Mouse (Mus musculus) testis, postnatal 14 days (tissue): ENCODE measurements around the gene Rita1.

Source experiments
- DNase-seq: peaks from one replicate; pipeline ENCODE4 v3.0.0; 2021; ENCODE audit warnings: low spot score

The Rita1 gene

DNA sequence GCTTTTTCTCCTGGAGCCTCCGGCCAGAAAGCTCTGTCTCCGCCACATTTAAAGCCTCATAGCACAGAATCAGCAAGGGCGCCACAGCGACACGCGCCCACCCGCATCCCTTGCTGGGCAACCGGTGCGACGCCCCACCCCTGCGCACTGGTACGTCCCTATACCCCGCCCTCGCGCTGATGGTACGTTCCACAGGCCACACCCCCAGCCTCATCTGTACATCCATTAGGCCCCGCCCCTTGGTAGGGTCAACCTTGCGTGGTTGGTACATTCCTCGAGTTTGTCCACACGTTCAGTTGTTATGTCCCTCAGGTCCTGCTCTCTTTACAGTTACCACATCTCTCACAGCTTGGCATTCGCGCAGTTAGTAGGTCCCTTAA lies at the start of gene Rita1, which contains the start of gene Ddx54:
Gene Rita1, minus strand, starts transcription at position 148 of the 380 bp plus-strand sequence.
Gene Ddx54, plus strand, starts transcription at position 298 of the 380 bp plus-strand sequence.
- peak; percentile 96 for DNase-seq

DNA sequence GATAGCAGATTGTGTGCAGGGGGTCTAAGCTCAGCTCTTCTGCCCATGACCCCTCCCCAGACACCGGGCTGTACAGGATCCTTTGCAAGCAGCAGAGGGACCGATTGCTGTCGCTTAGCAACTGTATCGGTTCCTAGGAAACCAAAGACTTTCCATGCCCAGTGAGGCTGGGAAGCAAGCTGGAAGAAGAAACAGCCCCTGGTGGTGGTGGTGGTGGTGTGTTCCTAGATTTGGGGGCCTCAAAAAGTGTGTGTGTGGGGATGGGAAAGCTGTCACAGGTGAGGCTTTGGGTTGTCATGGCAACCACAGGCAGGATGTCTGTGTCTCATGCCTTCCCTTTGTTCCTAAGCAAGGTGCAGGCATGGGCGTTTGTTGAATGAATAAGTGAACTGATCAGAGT lies 48.4 kb upstream of the Rita1 start:
- no peak for DNase-seq

DNA sequence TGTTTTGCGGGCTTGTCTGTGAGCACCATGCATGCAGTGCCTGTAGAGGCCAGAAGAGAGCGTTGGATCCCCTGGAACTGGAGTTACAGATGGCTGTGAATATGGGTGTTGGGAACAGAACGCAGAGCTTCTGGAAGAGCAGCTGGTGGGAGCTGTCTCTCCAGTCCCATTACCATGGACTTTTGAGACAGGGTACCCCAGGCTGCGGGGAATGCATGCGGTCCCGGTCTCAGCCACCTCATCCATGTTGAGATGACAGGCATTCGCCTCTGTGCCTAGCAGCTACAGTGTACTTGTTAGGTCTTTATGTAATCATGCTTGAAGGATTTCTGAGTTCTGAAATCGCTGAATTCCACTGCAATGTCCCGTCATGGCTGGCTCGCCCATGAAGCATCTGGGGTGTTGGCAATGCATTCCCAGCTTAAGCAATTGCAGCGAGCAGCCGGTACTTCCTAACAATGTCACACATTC lies 43.9 kb upstream of the Rita1 start:
- no peak for DNase-seq

DNA sequence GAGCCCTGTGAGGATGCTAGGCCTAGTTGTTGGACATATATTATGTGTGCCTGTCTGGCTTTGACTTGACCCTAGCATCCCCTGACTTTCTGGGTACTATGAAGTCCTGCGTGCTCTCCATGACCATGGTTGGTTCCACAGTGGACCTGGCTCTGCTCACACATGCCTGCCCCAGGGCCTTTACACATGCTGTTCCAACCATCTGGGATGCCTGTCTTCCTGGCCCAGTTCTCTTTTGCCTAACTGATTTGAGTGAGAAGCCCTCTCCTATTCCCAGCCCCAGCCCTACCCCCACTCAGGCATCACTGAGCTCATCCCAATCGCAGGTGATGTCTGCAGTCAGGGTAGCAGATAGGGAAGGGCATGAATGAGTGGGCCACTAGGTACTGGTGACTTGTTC lies 41.5 kb upstream of the Rita1 start:
- DNase-seq, result no peak

DNA sequence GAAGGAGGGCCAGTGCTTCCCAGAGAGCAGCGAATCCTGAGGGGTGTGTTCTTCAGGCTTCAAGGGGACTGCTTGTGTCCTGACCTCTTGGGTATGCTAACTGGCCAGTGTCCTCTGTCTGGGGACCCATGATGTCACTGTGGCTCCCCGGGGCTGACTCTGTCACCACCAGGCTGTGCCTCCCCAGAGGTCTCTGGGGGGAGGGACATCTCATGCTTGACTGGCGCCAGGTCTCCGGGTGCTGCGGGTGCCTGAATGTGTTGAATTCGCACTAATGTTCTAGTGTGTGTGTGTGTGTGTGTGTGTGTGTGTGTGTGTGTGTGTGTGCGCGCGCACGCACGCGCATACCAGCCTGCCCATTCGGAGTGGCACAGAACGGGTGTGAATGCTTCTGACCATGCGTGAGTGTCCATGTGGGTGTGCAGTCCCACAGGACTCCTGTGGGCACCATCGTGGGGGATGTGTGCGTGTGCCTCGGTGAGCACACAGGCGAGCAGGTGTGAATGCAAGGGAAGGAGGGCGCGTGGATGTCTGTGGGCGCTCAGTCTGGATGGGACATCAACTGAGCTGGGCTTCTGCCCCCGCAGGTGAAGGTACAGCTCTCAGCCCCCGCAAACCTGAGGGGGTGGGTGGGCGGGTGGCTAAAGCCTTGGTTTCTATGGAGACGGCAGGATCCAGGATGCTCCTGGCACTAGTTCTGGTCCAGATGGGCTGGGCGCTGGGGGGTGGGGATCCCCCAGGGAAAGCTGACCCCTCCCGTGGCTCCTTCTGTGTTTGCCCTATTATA lies 40.7 kb upstream of the Rita1 start:
- no peak for DNase-seq

DNA sequence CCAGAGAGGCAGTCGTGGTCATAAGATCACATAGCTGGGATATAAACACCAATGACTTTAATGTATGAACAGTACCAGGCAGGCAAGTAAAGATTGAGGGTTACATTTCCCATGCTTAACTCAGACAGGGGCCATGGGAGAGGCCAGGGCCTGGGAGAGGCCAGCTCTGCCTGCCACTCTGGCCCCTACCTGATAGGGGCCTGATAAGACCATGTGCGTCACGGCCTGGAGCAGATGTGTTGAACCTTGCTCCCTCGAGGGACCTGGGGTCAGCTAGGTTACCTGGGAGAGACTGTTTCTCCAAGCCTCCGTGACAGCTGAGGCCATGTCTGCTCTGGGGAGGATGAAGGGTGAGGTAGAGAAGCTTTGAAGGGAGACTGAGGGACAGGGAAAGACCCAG lies 38.8 kb upstream of the Rita1 start:
- DNase-seq, result no peak

DNA sequence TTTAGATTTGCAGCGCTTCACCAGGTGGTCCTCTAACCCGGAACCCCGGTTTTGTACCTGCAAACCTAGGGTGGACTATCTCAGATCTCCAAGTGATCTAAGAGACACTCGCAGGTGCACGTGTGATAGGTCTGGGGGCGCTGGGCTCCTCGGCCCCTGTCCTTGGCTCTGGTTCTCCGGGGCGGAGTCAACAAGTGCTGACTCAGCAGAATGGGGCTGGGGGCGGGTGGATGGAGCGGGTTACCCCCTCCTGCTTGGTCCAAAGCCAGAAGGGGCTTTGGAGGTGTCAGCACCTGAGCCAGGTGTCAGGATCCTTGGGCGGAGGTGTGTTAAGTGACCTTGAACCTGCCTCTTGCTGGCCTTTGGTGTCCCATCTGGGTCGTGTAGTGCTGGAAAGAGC lies 37.5 kb upstream of the Rita1 start:
- no peak for DNase-seq

DNA sequence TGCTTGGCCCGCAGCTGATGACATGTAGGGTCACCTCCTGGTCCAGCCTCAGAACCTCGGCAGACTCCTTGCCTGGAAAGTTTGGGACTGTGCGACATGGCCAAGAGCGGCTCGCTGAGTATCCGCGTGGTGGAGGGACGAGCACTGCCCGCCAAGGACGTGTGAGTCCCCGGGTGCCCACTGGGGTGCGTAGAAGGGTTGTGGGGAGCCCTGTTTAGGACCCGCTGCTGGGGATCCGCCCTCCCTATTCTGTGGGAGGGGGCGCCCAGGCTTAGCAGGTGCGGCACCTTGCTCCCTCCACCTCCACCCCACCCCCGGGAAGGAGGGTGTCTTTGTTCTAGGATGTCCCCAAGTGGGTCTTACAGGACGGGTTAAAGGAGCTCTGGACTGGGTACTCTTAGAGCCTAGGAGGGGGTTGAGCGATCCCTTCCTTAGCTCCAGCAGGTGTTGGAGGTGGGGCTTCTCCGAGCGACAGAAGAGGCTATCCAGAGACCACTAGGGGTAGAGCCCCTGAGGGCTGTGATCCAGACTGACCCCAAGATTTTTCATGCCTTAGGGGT lies 37.1 kb upstream of the Rita1 start:
- no peak for DNase-seq

DNA sequence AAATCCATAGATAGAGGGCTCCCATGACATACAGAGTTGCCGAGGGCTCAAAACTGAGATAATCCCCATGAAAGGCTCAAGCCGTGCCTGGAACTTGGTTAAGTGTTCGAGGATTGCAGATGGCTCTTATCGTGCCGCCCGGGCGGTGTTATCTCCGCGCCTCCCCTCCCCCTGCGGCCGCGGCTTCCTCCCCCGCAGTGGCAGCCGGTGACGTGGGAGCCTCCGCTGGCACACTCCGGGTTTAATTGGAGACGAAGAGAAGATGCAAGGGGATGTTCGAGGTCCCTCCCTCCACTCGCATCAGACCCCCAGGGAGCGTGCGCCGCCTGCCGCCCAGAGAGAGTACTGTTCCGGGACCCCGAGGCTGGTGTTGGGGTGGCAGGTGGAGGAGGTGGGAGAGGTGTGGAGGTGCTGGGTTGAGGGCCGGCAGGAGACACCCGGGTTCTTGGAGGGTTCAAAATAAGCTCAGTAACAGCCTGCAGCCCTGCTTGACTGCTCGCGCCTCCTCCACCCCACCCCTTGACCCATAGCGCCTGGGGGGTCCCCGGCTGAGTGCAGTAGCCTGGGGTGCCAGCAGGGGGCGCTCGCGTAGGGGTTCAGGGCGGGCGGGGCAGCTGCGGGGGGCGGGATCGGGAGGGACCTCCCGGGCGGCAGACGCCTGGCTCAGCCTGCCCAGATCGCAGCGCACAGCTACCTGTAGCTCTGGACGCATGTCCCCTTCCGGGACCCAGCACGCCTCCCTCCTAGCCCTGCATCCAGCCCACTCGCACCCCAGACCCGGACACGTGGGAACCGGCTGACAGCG lies 36.4 kb upstream of the Rita1 start, which contains the start of gene Rasal1:
Gene Rasal1, plus strand, starts transcription at position 244 of the 805 bp plus-strand sequence.
- DNase-seq, result peak; percentile 74

DNA sequence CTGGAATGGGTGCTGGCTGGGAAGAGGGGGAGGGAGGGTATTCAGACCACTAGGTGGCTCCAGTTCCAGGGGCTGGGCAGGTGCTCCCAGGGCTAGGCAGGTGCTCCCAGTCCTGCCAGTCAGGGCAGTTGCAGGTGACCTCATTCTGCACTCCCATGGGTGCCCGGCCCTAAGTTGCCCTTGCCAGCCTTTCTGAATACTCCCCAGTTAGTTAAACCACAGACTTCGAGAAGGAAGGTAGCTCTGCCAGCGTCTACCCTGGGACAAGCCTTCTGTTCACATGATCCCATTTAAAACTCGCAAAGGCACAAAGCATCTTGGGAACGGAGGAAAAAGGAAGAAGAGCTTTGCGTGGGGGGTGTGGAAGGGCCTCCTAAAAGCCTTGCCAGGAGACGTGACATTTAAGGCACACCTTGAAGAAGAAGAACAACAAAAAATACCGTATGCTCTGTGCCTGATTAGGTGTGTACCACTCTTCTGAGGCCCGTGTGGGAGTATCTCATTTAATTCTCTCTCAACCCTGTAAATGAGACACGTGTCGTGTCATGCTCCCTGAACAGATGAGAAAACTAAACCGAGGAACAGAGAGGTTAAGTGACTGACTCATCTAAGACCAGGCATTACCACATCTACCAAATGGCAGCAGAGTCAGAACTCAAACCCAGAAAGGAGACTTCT lies 35.6 kb upstream of the Rita1 start:
- no peak for DNase-seq

DNA sequence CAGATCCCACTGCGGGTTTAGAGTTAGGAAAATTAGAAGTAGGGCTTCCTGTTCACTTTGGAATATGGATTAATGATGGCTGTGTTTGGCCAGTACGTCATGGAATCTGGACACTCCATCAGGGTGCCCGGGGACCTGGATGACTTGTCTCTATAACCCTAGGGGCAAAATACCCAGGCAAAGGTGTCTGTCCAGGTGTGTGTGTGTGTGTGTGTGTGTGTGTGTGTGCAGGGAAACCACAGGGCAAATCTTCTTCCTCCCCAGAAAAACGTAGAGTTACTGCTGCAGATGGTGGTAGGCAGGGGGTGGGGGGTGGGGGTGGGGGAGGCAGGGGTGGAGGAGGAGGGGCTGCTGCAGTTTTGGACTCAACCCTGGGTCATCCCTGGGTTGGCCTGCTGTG lies 35.0 kb upstream of the Rita1 start:
- DNase-seq, result no peak

DNA sequence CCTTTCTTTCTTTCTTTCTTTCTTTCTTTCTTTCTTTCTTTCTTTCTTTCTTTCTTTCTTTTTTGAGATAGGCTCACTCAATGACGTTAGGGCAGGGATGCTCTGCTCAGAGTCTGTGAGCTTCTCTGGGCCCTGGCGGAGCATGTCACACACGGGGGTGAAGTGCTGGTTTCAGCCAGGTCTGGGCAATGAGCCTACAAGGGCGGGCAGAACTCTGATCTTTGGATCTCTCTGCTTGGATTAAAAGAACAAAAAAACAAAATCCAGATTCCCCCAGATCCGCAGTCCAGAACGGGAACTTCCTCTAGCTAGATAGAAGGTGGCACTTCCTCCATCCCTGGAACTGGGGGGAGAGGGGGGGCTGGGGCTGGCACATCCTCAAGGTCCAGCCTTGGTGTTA lies 33.5 kb upstream of the Rita1 start:
- DNase-seq, result no peak

DNA sequence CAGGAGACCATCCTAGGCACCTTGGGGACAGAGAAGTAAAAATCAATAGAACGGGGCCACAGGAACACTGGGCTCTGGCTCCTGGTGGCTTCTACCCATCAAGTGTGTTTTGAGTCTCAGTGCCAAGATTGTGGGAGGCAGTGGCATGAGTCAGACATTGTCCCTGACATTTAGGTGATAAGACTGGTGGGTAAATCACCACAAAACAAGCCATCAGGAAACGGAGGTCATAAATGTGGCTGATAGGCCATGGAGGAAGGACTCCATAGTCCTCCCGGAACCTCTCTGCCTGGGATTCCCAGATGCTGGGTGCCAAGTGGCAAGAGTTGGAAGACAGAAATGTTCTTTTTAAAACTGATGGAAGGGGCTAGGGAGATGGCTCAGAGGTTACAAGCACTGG lies 31.8 kb upstream of the Rita1 start:
- DNase-seq, result no peak

DNA sequence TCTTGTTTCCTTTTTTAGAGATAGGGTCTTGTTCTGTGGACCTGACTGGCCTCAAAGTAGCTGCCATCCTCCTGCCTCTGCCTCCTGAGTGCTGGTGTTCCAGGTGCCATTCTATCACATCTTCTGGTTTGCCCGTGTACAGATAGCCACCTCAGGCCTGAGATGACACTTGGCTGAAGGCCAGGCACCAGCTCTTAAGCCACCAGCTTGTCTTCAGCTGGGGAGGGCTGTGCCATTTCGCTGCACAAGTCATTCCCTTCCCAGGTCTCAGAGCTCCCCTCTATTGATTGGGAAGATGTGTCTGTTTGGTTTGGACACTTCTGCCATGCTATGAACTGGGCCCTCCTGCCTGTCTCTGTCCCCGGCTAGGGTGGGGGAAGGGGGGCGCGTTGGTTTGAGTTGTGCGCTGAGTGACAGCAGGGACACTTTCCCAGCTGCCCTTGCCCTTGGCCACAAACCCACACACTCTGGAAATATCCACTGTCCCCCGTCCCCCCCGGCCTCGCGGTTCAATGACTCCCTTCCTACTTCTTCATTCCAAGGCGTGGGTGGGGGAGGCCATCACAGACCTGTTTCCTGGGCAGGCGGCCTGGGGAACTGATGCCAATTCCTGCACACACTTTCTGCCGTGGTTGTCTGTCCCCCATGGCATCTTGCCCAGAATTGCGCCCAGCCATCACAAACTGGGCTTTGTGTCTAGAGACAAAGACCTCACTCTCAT lies 31.1 kb upstream of the Rita1 start:
- DNase-seq, result peak; percentile 76

DNA sequence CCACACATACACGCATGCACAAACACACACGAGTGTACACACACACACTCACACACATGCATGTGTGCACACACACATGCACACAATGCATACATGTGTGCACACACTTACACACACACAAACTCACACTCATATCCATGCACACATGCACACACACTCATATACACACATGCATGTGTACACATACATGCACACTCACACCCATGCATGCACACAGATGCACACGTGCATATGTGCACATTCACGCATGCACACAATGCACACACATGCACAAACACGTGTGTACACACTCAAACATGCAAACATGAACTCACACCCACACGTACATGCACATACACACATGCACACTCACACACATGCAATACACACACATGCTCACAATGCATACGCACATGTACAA lies 27.7 kb upstream of the Rita1 start:
- DNase-seq, result no peak

DNA sequence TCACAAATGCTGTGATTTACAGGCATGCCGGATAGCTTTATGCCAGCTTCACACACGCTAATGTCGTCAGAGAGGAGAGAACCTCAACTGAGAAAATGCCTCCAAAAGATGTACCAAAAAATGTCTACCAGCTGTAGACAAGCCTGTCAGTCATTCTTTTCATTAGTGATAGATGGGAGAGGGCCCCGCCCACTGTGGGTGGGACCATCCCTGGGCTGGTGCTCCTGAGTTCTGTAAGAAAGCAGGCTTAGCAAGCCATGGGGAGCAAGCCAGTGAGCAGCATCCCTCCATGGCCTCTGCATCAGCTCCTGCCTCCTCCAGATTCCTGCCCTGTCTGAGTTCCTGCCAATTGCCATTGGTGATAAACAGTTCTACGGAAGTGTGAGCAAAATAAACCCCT lies 23.2 kb upstream of the Rita1 start:
- no peak for DNase-seq

DNA sequence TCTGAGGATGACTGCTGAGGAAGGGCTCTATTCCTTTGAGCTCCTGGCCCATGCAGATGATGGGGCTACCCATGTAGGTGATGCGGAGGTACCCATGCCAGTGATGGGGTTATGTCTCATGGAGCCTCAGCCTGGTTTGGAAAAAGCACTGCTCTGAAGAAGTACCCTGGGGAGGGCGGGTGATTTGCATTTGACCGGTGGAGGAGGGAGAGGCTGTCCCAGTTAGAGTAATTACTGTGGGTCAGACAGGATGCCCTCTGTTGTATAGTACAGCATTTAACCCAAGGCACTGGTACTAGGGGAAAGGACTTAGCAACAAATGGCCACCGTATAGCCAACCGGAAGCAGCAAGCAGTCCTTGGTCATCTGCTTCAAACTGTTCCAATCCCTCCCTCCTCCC lies 22.5 kb upstream of the Rita1 start:
- no peak for DNase-seq

DNA sequence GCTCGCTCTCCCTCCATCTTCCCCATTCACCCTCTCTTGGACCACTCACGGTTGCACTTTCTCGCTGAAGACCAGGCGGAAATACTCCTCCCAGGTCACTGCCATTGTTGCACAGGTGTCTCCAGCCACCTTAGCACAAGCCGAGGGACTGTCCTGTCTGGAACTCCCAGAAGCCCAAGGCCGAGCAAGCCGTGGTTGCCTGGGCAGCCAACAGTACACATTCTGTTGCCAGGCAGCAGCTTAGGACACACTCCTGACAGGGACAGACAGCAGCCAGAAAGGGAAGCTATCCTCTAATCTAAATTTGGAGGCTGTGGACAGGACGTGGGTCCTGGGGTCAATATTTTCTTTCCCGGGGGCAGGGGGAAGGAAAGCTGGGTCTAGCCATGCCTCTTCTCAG lies 21.7 kb upstream of the Rita1 start, which contains the start of gene Cfap73:
Gene Cfap73, minus strand, starts transcription at position 105 of the 400 bp plus-strand sequence.
- no peak for DNase-seq

DNA sequence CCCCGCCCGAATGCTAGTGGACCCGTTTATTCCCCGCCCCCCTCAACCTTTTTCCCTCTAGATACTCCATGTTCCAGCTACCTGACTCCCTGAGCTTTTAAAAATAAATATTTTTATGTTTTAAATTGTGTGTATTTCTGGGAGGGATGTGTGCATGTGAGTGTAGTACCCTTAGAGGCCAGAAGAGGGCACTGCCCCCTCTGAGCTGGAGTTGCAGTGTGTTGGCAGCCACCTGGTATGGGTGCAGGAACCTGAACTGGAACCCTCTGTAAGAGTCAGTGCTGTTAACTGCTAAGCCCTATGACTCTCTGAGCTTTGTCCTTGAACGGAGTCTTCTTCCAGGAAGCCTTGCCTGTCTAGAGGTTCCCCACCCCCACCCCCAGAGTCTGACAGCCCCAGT lies 19.5 kb upstream of the Rita1 start:
- DNase-seq, result no peak

DNA sequence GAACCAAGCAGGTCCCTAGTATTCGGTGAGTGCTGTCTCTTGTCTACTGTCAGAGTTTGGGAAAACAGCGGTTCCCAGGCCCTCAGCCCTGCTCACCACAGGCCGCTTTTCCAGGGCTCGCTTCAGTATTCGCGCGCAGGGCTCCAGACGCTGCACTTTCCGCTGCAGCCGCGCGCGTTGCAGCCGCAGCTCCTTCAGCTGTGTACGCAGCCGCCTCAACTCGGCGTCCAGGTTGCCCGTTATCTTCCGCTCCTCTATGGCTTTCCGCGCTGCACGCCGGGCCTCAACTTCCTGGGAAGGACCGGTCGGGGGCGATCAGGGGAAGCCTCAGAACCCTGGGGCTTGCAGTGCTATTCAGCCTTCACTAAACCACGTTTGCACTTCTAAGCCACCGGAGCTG lies 18.7 kb upstream of the Rita1 start:
- DNase-seq, result no peak

DNA sequence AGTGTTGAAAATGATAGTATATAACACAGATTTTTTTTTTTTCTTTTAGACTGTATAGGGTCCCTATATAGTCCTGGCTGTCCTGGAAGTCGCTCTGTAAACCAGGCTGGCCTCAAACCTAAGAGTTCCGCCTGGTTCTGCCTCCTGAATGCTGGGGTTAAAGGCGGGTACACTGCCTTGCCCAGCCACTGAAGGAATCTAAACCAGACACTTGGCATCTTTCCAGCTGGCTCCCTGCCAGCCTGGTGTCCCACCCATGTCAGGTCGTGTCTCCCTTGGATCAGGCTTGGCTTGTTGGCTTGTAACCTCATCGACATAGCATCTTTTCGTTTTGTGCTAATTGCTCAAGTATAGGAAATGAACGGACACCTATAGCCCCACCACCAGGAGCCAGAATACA lies 16.2 kb upstream of the Rita1 start:
- no peak for DNase-seq
